Mouse (Mus musculus): Measurements from ENCODE around the gene Olfr821. TPM values are rescaled to one million over a fixed set of nuclear protein-coding genes. Genes with fewer than 3 reads are reported as not detected.
"Not testable (repeated sequence)": the region's sequence is repeated elsewhere in the genome, so short reads cannot be mapped to it uniquely, and the experiment has no call there.

Olfr821 gene
- not detected in 2 replicates for polyA plus RNA-seq (2015; fragmentation: Nextera tagmentation; extraction: Ambion mirVana)

DNA sequence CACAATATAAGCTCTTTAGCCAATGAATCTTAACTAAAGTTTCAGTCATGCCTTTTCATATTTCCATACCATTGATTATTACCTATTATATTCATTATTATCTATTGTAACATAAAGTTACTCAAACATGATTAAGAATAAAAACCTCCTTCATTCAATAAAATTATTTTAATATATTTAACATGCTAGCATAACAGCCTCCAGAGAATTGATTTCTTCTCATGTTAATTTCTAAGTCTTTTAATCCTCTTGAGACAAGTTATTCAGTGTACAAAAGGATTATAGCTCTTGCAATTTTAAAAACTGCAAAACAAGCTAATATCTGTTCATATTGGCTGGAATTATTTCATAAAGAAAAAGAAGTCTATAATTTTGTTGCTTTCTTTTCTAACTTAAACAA lies at the start of gene Olfr821:
Gene Olfr821, plus strand, starts transcription at position 301 of the 400 bp plus-strand sequence.
- Histone ChIP-seq H3K4me3 (replicated peaks; ENCODE audit: low read depth, low read length) (no peak within 1 kb of the TSS), H3K4me1 (replicated peaks; ENCODE audit: insufficient read depth, low read length) (no peaks in the 10 kb centered on the region), H3K9me3 (replicated peaks; ENCODE audit: low read length) (no peaks in the 10 kb centered on the region), H3K4me2 (ENCODE audit: low read length) (no peak within 1 kb of the TSS), H3K9ac (ENCODE audit: low read depth, low read length) (no peak within 1 kb of the TSS), H3K36me3 (ENCODE audit: insufficient read depth, low read length) (no peaks in the 10 kb centered on the region), H3K27me3 (ENCODE audit: insufficient read depth, low read length) (no peaks in the 10 kb centered on the region), H3K27ac (no peak within 1 kb of the TSS)
- no peak for TF ChIP-seq CTCF (IDR thresholded peaks at IDR 0.05; ENCODE audit: low read depth)
- DNase-seq (ENCODE audit: low spot score) (no peak), ATAC-seq (replicated peaks; ENCODE audit: low FRiP score, low read depth) (no peak)

GRCm38 (mm10) chr10:129981867-129982266 lies 48.3 kb upstream of the Olfr821 start:
- not testable (repeated sequence) for DNase-seq (ENCODE audit: low spot score); H3K4me2 ChIP-seq (ENCODE audit: low read length); H3K9me3 ChIP-seq (replicated peaks; ENCODE audit: low read length); H3K4me1 ChIP-seq (replicated peaks; ENCODE audit: insufficient read depth, low read length); H3K36me3 ChIP-seq (ENCODE audit: insufficient read depth, low read length); H3K27ac ChIP-seq; ATAC-seq (replicated peaks; ENCODE audit: low FRiP score, low read depth); H3K27me3 ChIP-seq (ENCODE audit: insufficient read depth, low read length); H3K4me3 ChIP-seq (replicated peaks; ENCODE audit: low read depth, low read length); H3K9ac ChIP-seq (ENCODE audit: low read depth, low read length)
- WGBS: no CpG with 5 or more reads among the region's 3 CpGs

DNA sequence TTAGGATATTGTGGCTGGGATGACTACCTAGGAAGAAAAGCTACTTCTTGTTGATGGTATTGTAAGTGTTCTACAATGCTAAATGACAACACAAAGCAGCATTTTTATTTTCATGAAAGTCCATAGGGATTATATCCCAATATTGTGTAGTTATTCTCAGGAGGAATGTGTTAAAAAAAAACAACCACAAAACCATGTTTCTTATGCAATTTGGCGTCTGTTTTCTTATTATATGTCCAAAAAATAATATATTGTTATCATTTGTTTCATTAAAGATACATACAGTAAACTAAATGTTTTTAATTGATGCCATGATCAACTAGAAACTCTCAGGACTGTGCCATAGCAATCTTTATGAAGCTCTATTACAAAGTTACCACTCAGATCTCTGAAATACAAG lies 45.2 kb upstream of the Olfr821 start, which contains the start of gene Gm10310:
Gene Gm10310, minus strand, starts transcription at position 101 of the 400 bp plus-strand sequence.
- no CpG with 5 or more reads among the region's 1 CpGs for WGBS
- H3K27ac ChIP-seq; H3K27me3 ChIP-seq (ENCODE audit: insufficient read depth, low read length); ATAC-seq (replicated peaks; ENCODE audit: low FRiP score, low read depth); H3K4me2 ChIP-seq (ENCODE audit: low read length); H3K9ac ChIP-seq (ENCODE audit: low read depth, low read length); H3K36me3 ChIP-seq (ENCODE audit: insufficient read depth, low read length); H3K4me1 ChIP-seq (replicated peaks; ENCODE audit: insufficient read depth, low read length); DNase-seq (ENCODE audit: low spot score); H3K4me3 ChIP-seq (replicated peaks; ENCODE audit: low read depth, low read length); H3K9me3 ChIP-seq (replicated peaks; ENCODE audit: low read length): not testable (repeated sequence)

DNA sequence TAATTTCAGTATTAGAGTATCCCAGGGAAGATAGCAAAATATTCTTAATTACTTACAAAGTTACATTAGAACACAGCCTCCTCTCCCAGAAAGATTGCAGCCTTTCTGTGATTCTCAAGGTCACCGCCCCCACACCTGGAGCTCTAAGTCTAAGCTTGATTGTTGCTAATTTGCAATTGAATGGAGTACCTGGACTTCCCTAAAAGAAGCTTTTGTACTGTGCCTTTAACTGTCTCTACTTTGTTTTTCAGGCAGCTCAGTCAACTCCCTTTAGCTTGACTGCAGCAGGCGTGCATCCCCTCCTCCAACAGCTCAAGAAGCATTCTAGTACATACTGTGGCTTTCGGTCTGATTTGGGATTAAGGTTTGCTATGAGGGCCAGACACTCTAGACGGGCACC lies 26.0 kb upstream of the Olfr821 start:
- not testable (repeated sequence) for H3K4me2 ChIP-seq (ENCODE audit: low read length); ATAC-seq (replicated peaks; ENCODE audit: low FRiP score, low read depth); H3K4me1 ChIP-seq (replicated peaks; ENCODE audit: insufficient read depth, low read length); H3K9me3 ChIP-seq (replicated peaks; ENCODE audit: low read length); DNase-seq (ENCODE audit: low spot score); H3K36me3 ChIP-seq (ENCODE audit: insufficient read depth, low read length); H3K9ac ChIP-seq (ENCODE audit: low read depth, low read length); H3K4me3 ChIP-seq (replicated peaks; ENCODE audit: low read depth, low read length); H3K27ac ChIP-seq; H3K27me3 ChIP-seq (ENCODE audit: insufficient read depth, low read length)
- WGBS: 83% methylated on average over 4 of the region's 4 CpGs

DNA sequence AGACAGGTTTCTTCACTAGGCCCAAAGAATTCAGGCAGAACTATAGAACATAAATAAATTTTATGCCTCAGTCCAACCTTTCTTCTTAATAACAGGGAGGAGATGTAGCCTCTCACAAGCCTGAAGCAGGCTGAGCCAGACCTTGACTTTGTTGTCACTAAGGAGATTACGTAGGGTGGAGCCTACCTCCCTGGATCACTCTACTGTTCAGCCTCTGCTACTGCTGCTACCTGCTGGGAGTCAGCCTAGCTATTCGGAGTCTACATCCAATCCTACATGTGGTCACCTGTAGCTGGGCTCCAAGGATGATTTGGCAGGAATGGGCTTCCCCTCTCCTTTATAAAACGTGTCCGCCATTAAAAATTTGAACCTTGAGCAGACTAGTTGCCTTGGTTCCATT lies 24.8 kb upstream of the Olfr821 start:
- WGBS: 85% methylated on average over 4 of the region's 4 CpGs
- H3K4me1 ChIP-seq (replicated peaks; ENCODE audit: insufficient read depth, low read length); H3K27ac ChIP-seq; DNase-seq (ENCODE audit: low spot score); H3K9me3 ChIP-seq (replicated peaks; ENCODE audit: low read length); H3K4me3 ChIP-seq (replicated peaks; ENCODE audit: low read depth, low read length); H3K36me3 ChIP-seq (ENCODE audit: insufficient read depth, low read length); H3K9ac ChIP-seq (ENCODE audit: low read depth, low read length); ATAC-seq (replicated peaks; ENCODE audit: low FRiP score, low read depth); H3K27me3 ChIP-seq (ENCODE audit: insufficient read depth, low read length); H3K4me2 ChIP-seq (ENCODE audit: low read length): not testable (repeated sequence)

GRCm38 (mm10) chr10:130012321-130012720 lies 17.8 kb upstream of the Olfr821 start, which contains the start of gene Olfr820:
Olfr820 (plus strand) TSS chr10:130012621.
- no peak within 1 kb of the TSS for H3K27ac ChIP-seq
- no peak within 1 kb of the TSS for H3K4me2 ChIP-seq (ENCODE audit: low read length)
- H3K27me3 ChIP-seq (ENCODE audit: insufficient read depth, low read length): no peaks in the 10 kb centered on the region
- no peak for TF ChIP-seq CTCF (IDR thresholded peaks at IDR 0.05; ENCODE audit: low read depth)
- DNase-seq (ENCODE audit: low spot score) (no peak), ATAC-seq (replicated peaks; ENCODE audit: low FRiP score, low read depth) (no peak)
- no peak within 1 kb of the TSS for H3K4me3 ChIP-seq (replicated peaks; ENCODE audit: low read depth, low read length)
- no peaks in the 10 kb centered on the region for H3K36me3 ChIP-seq (ENCODE audit: insufficient read depth, low read length)
- H3K9ac ChIP-seq (ENCODE audit: low read depth, low read length): no peak within 1 kb of the TSS
- H3K4me1 ChIP-seq (replicated peaks; ENCODE audit: insufficient read depth, low read length): no peaks in the 10 kb centered on the region
- no peaks in the 10 kb centered on the region for H3K9me3 ChIP-seq (replicated peaks; ENCODE audit: low read length)

DNA sequence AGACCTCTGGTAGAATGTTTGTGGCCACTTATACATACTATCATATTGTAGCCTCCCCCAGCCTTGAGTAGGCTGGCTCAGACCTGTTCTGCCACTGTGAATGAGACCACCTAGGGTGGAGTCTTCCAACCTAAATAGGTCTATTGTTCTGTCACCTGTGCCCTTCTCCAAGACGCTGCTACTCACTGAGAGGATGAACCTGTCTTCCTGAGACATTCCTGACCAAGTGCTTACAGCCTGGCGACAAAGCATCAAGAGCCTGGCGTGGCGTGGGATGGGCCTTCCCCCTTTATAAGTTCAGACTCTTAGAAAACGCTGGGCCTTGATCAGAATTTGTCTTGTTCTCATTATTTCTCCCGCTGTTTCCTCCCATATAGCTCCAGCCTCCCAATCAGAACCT lies 6.9 kb downstream of the Olfr821 start:
- 68% methylated on average over 6 of the region's 6 CpGs for WGBS
- TF ChIP-seq CTCF (IDR thresholded peaks at IDR 0.05; ENCODE audit: low read depth): no peak

More for the DNA sequence above, 6.9 kb downstream of the Olfr821 start:
- H3K36me3 ChIP-seq (ENCODE audit: insufficient read depth, low read length): no peaks in the 10 kb centered on the region
- H3K9me3 ChIP-seq (replicated peaks; ENCODE audit: low read length): no peaks in the 10 kb centered on the region
- H3K27me3 ChIP-seq (ENCODE audit: insufficient read depth, low read length): no peaks in the 10 kb centered on the region
- H3K4me2 ChIP-seq (ENCODE audit: low read length): no peak overlapping the region
- H3K4me1 ChIP-seq (replicated peaks; ENCODE audit: insufficient read depth, low read length): no peaks in the 10 kb centered on the region
- H3K4me3 ChIP-seq (replicated peaks; ENCODE audit: low read depth, low read length): no peak overlapping the region
- DNase-seq (ENCODE audit: low spot score) (no peak), ATAC-seq (replicated peaks; ENCODE audit: low FRiP score, low read depth) (no peak)
- no peak overlapping the region for H3K9ac ChIP-seq (ENCODE audit: low read depth, low read length)
- H3K27ac ChIP-seq: no peak overlapping the region
